In genomic region chr16:31080573-31081051, GRCm38 (mm10) we compare ENCODE assay signal across 8 mouse cellular contexts. TPM values are rescaled to one million over a fixed set of nuclear protein-coding genes. Genes with fewer than 3 reads are reported as not detected.
A peak's percentile ranks its signal among the peaks of the same experiment; 100 is the strongest.
DNase-seq lines count a peak whose midpoint lies in the region; ATAC-seq and TF ChIP-seq lines count a peak whose summit lies in the region.

No protein-coding gene starts in this region.

- H3K9ac ChIP-seq in limb, embryonic 14.5 days (ENCODE audit: low read depth, low read length, severe bottlenecking), result peak overlapping the region; percentile 74
- peak overlapping the region; percentile 70 for H3K9ac ChIP-seq in midbrain, embryonic 14.5 days (replicated peaks; ENCODE audit: low read length)

- no peaks in the 10 kb centered on the region; the same call in 1 of the 2 replicates for H3K36me3 ChIP-seq in limb, embryonic 14.5 days (ENCODE audit: control insufficient read depth, insufficient read depth, low read length)
- H3K36me3 ChIP-seq in midbrain, embryonic 14.5 days (ENCODE audit: control insufficient read depth, insufficient read depth, low read length), result no peaks in the 10 kb centered on the region

- H3K27ac ChIP-seq in limb, embryonic 14.5 days (replicated peaks; ENCODE audit: low read depth, low read length), result peak overlapping the region; percentile 86
- H3K27ac ChIP-seq in midbrain, embryonic 14.5 days (replicated peaks; ENCODE audit: low read depth, low read length), result peak overlapping the region; percentile 88

- DNase-seq in thymus, postnatal 0 days (ENCODE audit: low spot score), result peak; percentile 45
- no peak for DNase-seq in thymus, postnatal 36 days
- peak; percentile 87 for DNase-seq in embryo, embryonic 10.5 days (ENCODE audit: low spot score)
- peak; percentile 98 for DNase-seq in heart, adult 11 months
- peak; percentile 67 for DNase-seq in kidney, adult 11 months
- DNase-seq in limb, embryonic 14.5 days (ENCODE audit: low spot score), result peak; percentile 70
- DNase-seq in midbrain, embryonic 14.5 days, result peak; percentile 79
- DNase-seq in spleen, postnatal 36 days (ENCODE audit: low spot score in 2 of 2), result peak; percentile 40 to 42

- H3K9me3 ChIP-seq in limb, embryonic 14.5 days (ENCODE audit: control insufficient read depth, low read length), result no peaks in the 10 kb centered on the region
- H3K9me3 ChIP-seq in midbrain, embryonic 14.5 days (ENCODE audit: control insufficient read depth, low read length), result no peaks in the 10 kb centered on the region

- H3K27me3 ChIP-seq in limb, embryonic 14.5 days (ENCODE audit: control insufficient read depth, insufficient read depth, low read length), result no peaks in the 10 kb centered on the region
- H3K27me3 ChIP-seq in midbrain, embryonic 14.5 days (ENCODE audit: control insufficient read depth, insufficient read depth, low read length), result no peaks in the 10 kb centered on the region

- ATAC-seq in limb, embryonic 14.5 days (ENCODE audit: low FRiP score, low read depth), result peak; percentile 66
- peak; percentile 62 for ATAC-seq in midbrain, embryonic 14.5 days (ENCODE audit: low FRiP score, low TSS enrichment)

- H3K4me2 ChIP-seq in limb, embryonic 14.5 days (replicated peaks; ENCODE audit: low read depth, low read length, severe bottlenecking), result peak overlapping the region; percentile 93
- H3K4me2 ChIP-seq in midbrain, embryonic 14.5 days (ENCODE audit: low read length), result peak overlapping the region; percentile 96

- TF ChIP-seq POLR2A in limb, embryonic 14.5 days (IDR thresholded peaks at IDR 0.05; ENCODE audit: borderline replicate concordance, extremely low read depth, insufficient read depth, insufficient read length), result no peak

- H3K4me3 ChIP-seq in limb, embryonic 14.5 days (replicated peaks; ENCODE audit: low read length), result peak overlapping the region; percentile 76
- peak overlapping the region; percentile 76 for H3K4me3 ChIP-seq in midbrain, embryonic 14.5 days (replicated peaks; ENCODE audit: low read depth, low read length)

- peaks cover 9% of the 10 kb centered on the region for H3K4me1 ChIP-seq in limb, embryonic 14.5 days (ENCODE audit: control insufficient read depth, insufficient read depth, low read length)
- H3K4me1 ChIP-seq in midbrain, embryonic 14.5 days (ENCODE audit: control insufficient read depth, insufficient read depth, low read length), result peaks cover 11% of the 10 kb centered on the region

- under 1% methylated on average over 33 of the region's 36 CpGs for WGBS in limb, embryonic 14.5 days
- under 1% methylated on average over 36 of the region's 36 CpGs for WGBS in midbrain, embryonic 14.5 days

RNA-seq across cellular contexts. Expression of gene Xxylt1, which starts 0.6 kb away (rescaled TPM):
- 7.6 and 9.0 TPM in 2 replicates for polyA plus RNA-seq in thymus, postnatal 0 days (2015; fragmentation: Nextera tagmentation; extraction: Ambion mirVana)
- polyA plus RNA-seq in limb, embryonic 14.5 days (2012; rRNA removed), result 20.0 and 31.3 TPM in 2 replicates
- 23.8 and 24.5 TPM in 2 replicates for polyA plus RNA-seq in limb, embryonic 14.5 days (2014; fragmentation: Nextera tagmentation; extraction: Ambion mirVana)
- polyA plus RNA-seq in midbrain, embryonic 14.5 days (2014; fragmentation: Nextera tagmentation; extraction: Ambion mirVana), result 13.3 and 14.4 TPM in 2 replicates

Comparison
In these comparisons a context has a peak if more than half of its experiments do, and no peak if none do; other contexts are left out.
1. DNase-seq: peak in thymus, postnatal 0 days (single experiment), embryo, embryonic 10.5 days (single experiment), heart, adult 11 months (single experiment), kidney, adult 11 months (single experiment), limb, embryonic 14.5 days (single experiment), midbrain, embryonic 14.5 days (single experiment) and spleen, postnatal 36 days (2 of 2); none in thymus, postnatal 36 days (0 of 2).